In the genomic region with DNA sequence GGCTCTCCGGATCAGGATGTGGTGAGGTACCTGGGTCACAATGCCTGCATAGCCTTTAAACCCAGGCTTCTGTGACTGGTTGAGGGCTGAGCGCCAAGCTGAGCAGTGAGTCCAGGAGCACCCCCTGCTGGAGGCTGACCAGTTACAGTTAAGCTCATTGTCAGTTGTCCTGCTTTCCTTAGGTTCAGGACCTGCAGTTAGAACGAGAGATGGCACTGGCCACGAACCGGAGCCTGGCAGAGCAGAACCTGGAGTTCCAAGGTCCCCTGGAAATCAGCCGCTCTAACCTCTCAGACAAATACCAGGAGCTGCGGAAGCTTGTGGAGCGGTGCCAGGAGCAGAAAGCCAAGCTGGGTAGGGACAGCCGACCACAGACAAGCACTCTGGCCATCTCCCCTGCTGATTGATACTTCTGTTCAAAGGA, we compare ENCODE assay signal across 9 mouse cellular contexts. TPM values are rescaled to one million over a fixed set of nuclear protein-coding genes. Genes with fewer than 3 reads are reported as not detected.
DNase-seq lines count a peak whose midpoint lies in the region; ATAC-seq lines count a peak whose summit lies in the region.
"Had no signal": no experiment of that assay in that cellular context is flagged by ENCODE, and none has a peak within 500 bp of the region (broad histone marks: within the 10 kb centered on the region; RNA-seq: fewer than 3 reads in every experiment).

No protein-coding gene starts in this region.

- peak overlapping the region; percentile 49; the same call in 1 of the 2 replicates for H3K9ac ChIP-seq in hindbrain, embryonic 13.5 days
- H3K9ac ChIP-seq: limb, embryonic 12.5 days had no signal

- H3K4me1 ChIP-seq in hindbrain, embryonic 13.5 days (replicated peaks) = peaks cover 33% of the 10 kb centered on the region

- no peak overlapping the region for H3K4me3 ChIP-seq in hindbrain, embryonic 13.5 days
- H3K4me3 ChIP-seq: limb, embryonic 12.5 days had no signal

- ATAC-seq in hindbrain, embryonic 13.5 days (ENCODE audit: low FRiP score) = peak; percentile 38; the same call in 1 of the 2 replicates

- 60% methylated on average over 9 of the region's 9 CpGs for WGBS in hindbrain, embryonic 13.5 days

- no peak overlapping the region for H3K4me2 ChIP-seq in hindbrain, embryonic 13.5 days
- H3K4me2 ChIP-seq: limb, embryonic 12.5 days had no signal

- H3K36me3 ChIP-seq in hindbrain, embryonic 13.5 days = peaks cover 62% of the 10 kb centered on the region

- H3K27me3 ChIP-seq in hindbrain, embryonic 13.5 days = no peaks in the 10 kb centered on the region
- H3K27me3 ChIP-seq: limb, embryonic 12.5 days had no signal

- peak; percentile 71 for DNase-seq in T-cell, adult 2 months (ENCODE audit: low spot score)
- peak; percentile 89 to 92 for DNase-seq in cerebellum, postnatal 14 days
- DNase-seq in frontal cortex, postnatal 10 days (ENCODE audit: low spot score in 2 of 2) = peak; percentile 47 to 70
- peak; percentile 76 to 84 for DNase-seq in layer of hippocampus, postnatal 10 days (ENCODE audit: low spot score in 2 of 2)
- DNase-seq in lung, postnatal 14 days = peak; percentile 59
- peak; percentile 80 to 83 for DNase-seq in right cerebral cortex, postnatal 10 days (ENCODE audit: low spot score in 2 of 2)
- DNase-seq in ovary, postnatal 14 days (ENCODE audit: low spot score) = no peak

- peak overlapping the region; percentile 93 for H3K27ac ChIP-seq in hindbrain, embryonic 13.5 days
- H3K27ac ChIP-seq: limb, embryonic 12.5 days had no signal

- no peaks in the 10 kb centered on the region for H3K9me3 ChIP-seq in hindbrain, embryonic 13.5 days
- H3K9me3 ChIP-seq: limb, embryonic 12.5 days had no signal

RNA-seq across cellular contexts. Expression of gene Vps37c, which starts 21.6 kb away (rescaled TPM):
- 33.8 and 34.7 TPM in 2 replicates for polyA plus RNA-seq in hindbrain, embryonic 13.5 days (2015; fragmentation: Nextera tagmentation; extraction: Ambion mirVana)
- 10 to 100 TPM; 24.6 to 26.9 TPM for total RNA-seq in layer of hippocampus, postnatal 10 days (2021)

RNA-seq across cellular contexts. Expression of gene Cd5, which starts 28.7 kb away (rescaled TPM):
- polyA plus RNA-seq in hindbrain, embryonic 13.5 days (2015; fragmentation: Nextera tagmentation; extraction: Ambion mirVana) = 0.21 and 0.35 TPM in 2 replicates
- total RNA-seq in layer of hippocampus, postnatal 10 days (2021) = under 1 TPM; 0.29 to 0.32 TPM

RNA-seq across cellular contexts. Expression of gene Pga5, which starts 32.2 kb away (rescaled TPM):
- polyA plus RNA-seq in hindbrain, embryonic 13.5 days (2015; fragmentation: Nextera tagmentation; extraction: Ambion mirVana) = not detected in 2 replicates
- total RNA-seq in layer of hippocampus, postnatal 10 days (2021) = not detected
- polyA plus RNA-seq: limb, embryonic 12.5 days had no signal
